Mouse (Mus musculus) hindbrain, embryonic 16.5 days (tissue): Measurements from ENCODE around the gene Angptl4. TPM values are rescaled to one million over a fixed set of nuclear protein-coding genes. Genes with fewer than 3 reads are reported as not detected.
"Not testable (repeated sequence)": the region's sequence is repeated elsewhere in the genome, so short reads cannot be mapped to it uniquely, and the experiment has no call there.

Experiments
- ATAC-seq: fragments of 200-750 bp; cut with Nextera tagmentation; 2 replicates; pipeline ENCODE4 v1.8.0; 2017; ENCODE audit warnings: moderate TSS enrichment, moderate library complexity
- H3K27ac ChIP-seq: fragments of 300-500 bp; sonication (generic); 2 replicates; pipeline ENCODE4 v1.5.1; 2014; ENCODE audit warnings: low read depth, mild to moderate bottlenecking, control low read depth, low read length, moderate library complexity
- H3K27me3 ChIP-seq: fragments of 300-500 bp; sonication (generic); replicated peaks from 2 replicates; pipeline ENCODE4 v1.6.1; 2014; ENCODE audit warnings: low read length; ENCODE audit not compliant: control insufficient read depth, insufficient read depth
- H3K36me3 ChIP-seq: fragments of 300-500 bp; sonication (generic); 2 replicates; pipeline ENCODE4 v1.6.1; 2014; ENCODE audit warnings: mild to moderate bottlenecking, low read length, moderate library complexity, mixed read lengths; ENCODE audit not compliant: control insufficient read depth, insufficient read depth
- H3K4me1 ChIP-seq: fragments of 300-500 bp; sonication (generic); 2 replicates; pipeline ENCODE4 v1.6.1; 2014; ENCODE audit warnings: low read depth, low read length; ENCODE audit not compliant: control insufficient read depth, insufficient read depth
- H3K4me2 ChIP-seq: fragments of 300-500 bp; sonication (generic); 2 replicates; pipeline ENCODE4 v1.6.1; 2014; ENCODE audit warnings: mild to moderate bottlenecking, low read length, control low read depth, moderate library complexity
- H3K4me3 ChIP-seq: fragments of 300-500 bp; sonication (generic); 2 replicates; pipeline ENCODE4 v1.5.1; 2014; ENCODE audit warnings: mild to moderate bottlenecking, low read length, control low read depth, moderate library complexity
- H3K9ac ChIP-seq: fragments of 300-500 bp; sonication (generic); 2 replicates; pipeline ENCODE4 v1.6.1; 2014; ENCODE audit warnings: low read depth, mild to moderate bottlenecking, control low read depth, low read length, moderate library complexity
- H3K9me3 ChIP-seq: fragments of 300-500 bp; sonication (generic); 2 replicates; pipeline ENCODE4 v1.6.1; 2014; ENCODE audit warnings: mild to moderate bottlenecking, low read length, moderate library complexity; ENCODE audit not compliant: control insufficient read depth
- WGBS: fragments of 180-500 bp; shearing (Covaris S2); extraction: QIAGEN DNeasy Blood & Tissue Kit; methylation state at CpG from one replicate; pipeline ENCODE4 v1.1.7; 2014; 5-methylcytosine and 5-hydroxymethylcytosine counted together
- polyA plus RNA-seq: library from polyadenylated mRNA; unstranded; fragments of >200 nt; fragmentation: Nextera tagmentation; extraction: Ambion mirVana; gene quantifications from 2 replicates; pipeline ENCODE4 v1.2.1, GENCODE M21; 2015

Gene Angptl4
- polyA plus RNA-seq, 1 experiment from 2014 or later = 26.6 TPM

DNA sequence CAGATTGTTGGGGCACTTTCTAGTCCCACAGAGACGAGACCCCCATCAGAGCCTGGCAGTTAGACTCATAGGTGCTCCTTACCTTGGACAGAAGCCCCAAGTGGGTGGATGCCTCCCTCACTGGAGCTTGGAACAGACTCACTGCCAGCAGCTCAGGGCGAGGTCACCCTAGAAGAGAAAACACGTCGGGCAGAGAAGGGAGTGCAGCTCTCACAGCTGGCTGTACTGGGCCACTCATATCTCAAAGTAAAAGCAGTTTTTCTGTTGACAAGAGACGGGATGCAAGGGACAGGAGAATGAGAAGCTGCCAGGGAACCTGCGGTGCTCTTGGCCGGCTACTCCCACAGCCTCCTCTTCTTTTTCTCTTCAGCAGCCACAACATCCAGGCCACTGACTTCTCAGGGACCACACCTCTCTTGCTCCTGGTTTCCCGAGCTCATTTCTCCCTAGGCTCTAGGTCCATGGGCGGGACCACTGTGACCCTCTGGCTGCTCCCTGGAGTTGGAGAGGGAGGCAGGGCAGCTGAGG, 49.0 kb downstream of the Angptl4 start:
- H3K9ac ChIP-seq, ATAC-seq, H3K27ac ChIP-seq, H3K4me1 ChIP-seq, H3K4me3 ChIP-seq, H3K36me3 ChIP-seq, H3K27me3 ChIP-seq, H3K9me3 ChIP-seq, H3K4me2 ChIP-seq: not testable (repeated sequence)
- WGBS = 72% methylated on average over 9 of the region's 9 CpGs

DNA sequence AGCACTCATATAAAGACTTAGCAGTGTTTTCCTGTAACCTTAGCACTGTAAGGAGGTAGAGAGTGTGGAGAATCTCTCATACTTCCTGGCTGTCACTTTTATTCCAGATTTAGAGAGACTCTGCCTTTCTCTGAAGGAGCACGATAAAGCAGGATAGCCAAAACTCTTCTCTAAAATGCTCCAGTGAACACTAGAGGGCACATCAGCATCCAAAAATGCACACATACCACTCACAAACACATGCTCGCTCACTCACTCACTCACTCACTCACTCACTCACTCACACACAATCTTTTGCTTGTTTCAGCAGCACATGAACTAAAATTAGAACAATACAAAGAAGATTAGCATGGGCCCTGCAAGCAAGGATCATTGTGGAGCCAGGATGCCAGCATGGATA, 52.4 kb downstream of the Angptl4 start:
- no peaks in the 10 kb centered on the region for H3K27me3 ChIP-seq
- ATAC-seq = no peak
- no peak overlapping the region for H3K9ac ChIP-seq
- no peak overlapping the region for H3K27ac ChIP-seq
- no peak overlapping the region for H3K4me3 ChIP-seq
- no peaks in the 10 kb centered on the region for H3K36me3 ChIP-seq
- no peaks in the 10 kb centered on the region for H3K4me1 ChIP-seq
- WGBS = 67% methylated on average over 2 of the region's 2 CpGs
- no peaks in the 10 kb centered on the region for H3K9me3 ChIP-seq
- no peak overlapping the region for H3K4me2 ChIP-seq

DNA sequence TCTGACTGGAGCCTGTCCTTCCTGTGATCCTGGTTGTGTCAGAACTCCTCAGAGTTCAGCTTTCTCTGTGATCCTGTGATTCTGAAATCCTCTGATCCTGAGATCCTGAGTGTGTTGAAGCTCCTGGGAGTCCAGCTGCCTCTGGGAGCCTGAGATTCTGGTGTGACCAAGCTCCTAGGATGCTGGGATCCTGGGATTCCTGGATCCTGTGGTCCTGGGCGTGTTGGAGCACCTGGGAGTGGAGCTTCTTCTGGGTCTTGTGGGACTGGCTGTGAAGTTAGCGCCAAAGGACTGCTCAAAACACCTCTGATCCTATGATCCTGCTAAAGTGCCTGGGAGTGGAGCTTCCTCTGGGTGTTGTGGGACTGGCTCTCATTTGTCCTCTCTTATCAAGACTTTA, 53.2 kb downstream of the Angptl4 start:
- Histone ChIP-seq H3K27ac (no peak overlapping the region), H3K9ac (no peak overlapping the region), H3K9me3 (no peaks in the 10 kb centered on the region), H3K4me3 (no peak overlapping the region), H3K4me2 (no peak overlapping the region), H3K27me3 (no peaks in the 10 kb centered on the region), H3K4me1 (no peaks in the 10 kb centered on the region), H3K36me3 (no peaks in the 10 kb centered on the region)
- WGBS = 78% methylated on average over 2 of the region's 2 CpGs
- no peak for ATAC-seq

Other genes starting within 250 kb of the Angptl4 start
- gene Myo1f, start 226.1 kb downstream of the Angptl4 start, polyA plus RNA-seq = 1.4 and 2.5 TPM in 2 replicates
- gene Zfp414, start 152.7 kb downstream of the Angptl4 start, polyA plus RNA-seq = 50.9 and 71.0 TPM in 2 replicates
- 0.15 and 0.51 TPM in 2 replicates for gene Pram1, start 143.8 kb downstream of the Angptl4 start, polyA plus RNA-seq
- 161 and 194 TPM in 2 replicates for gene Hnrnpm, start 95.0 kb downstream of the Angptl4 start, polyA plus RNA-seq
- gene March2, start 63.2 kb downstream of the Angptl4 start, polyA plus RNA-seq = 82.2 and 84.1 TPM in 2 replicates
- gene Rab11b, start 21.3 kb downstream of the Angptl4 start, polyA plus RNA-seq = 481 and 517 TPM in 2 replicates
- gene Kank3, start 28.7 kb upstream of the Angptl4 start, polyA plus RNA-seq = 45.8 and 46.6 TPM in 2 replicates
- 392 and 410 TPM in 2 replicates for gene Rps28, start 42.7 kb upstream of the Angptl4 start, polyA plus RNA-seq
- 464 and 517 TPM in 2 replicates for gene Ndufa7, start 42.7 kb upstream of the Angptl4 start, polyA plus RNA-seq
- gene Cd320, start 61.3 kb upstream of the Angptl4 start, polyA plus RNA-seq = 55.7 and 59.8 TPM in 2 replicates
- gene Gm7029, start 92.0 kb upstream of the Angptl4 start, polyA plus RNA-seq = not detected in 2 replicates
- 2.5 and 2.6 TPM in 2 replicates for gene Kifc1, start 108.8 kb upstream of the Angptl4 start, polyA plus RNA-seq
- 0.20 and 0.46 TPM in 2 replicates for gene Platr17, start 123.3 kb upstream of the Angptl4 start, polyA plus RNA-seq
- gene Daxx, start 127.6 kb upstream of the Angptl4 start, polyA plus RNA-seq = 52.0 and 53.7 TPM in 2 replicates
- 29.2 and 32.6 TPM in 2 replicates for gene Tapbp, start 134.1 kb upstream of the Angptl4 start, polyA plus RNA-seq
- gene Zbtb22, start 134.1 kb upstream of the Angptl4 start, polyA plus RNA-seq = 16.2 and 17.2 TPM in 2 replicates
- gene Rgl2, start 147.7 kb upstream of the Angptl4 start, polyA plus RNA-seq = 52.7 and 58.8 TPM in 2 replicates
- 183 and 189 TPM in 2 replicates for gene Pfdn6, start 158.5 kb upstream of the Angptl4 start, polyA plus RNA-seq
- gene Wdr46, start 158.8 kb upstream of the Angptl4 start, polyA plus RNA-seq = 20.7 and 23.5 TPM in 2 replicates
- gene B3galt4, start 169.7 kb upstream of the Angptl4 start, polyA plus RNA-seq = 13.3 and 16.1 TPM in 2 replicates
- 75.4 and 80.7 TPM in 2 replicates for gene Vps52, start 174.0 kb upstream of the Angptl4 start, polyA plus RNA-seq
- gene Rps18, start 174.2 kb upstream of the Angptl4 start, polyA plus RNA-seq = 695 and 697 TPM in 2 replicates
- gene H2-K1, start 218.5 kb upstream of the Angptl4 start, polyA plus RNA-seq = 16.6 and 18.8 TPM in 2 replicates
- gene Ring1, start 242.8 kb upstream of the Angptl4 start, polyA plus RNA-seq = 17.3 and 18.5 TPM in 2 replicates
- gene H2-Ke6, start 246.2 kb upstream of the Angptl4 start, polyA plus RNA-seq = 69.5 and 74.1 TPM in 2 replicates
- 180 and 186 TPM in 2 replicates for gene Slc39a7, start 249.9 kb upstream of the Angptl4 start, polyA plus RNA-seq
- gene Rxrb, start 250.0 kb upstream of the Angptl4 start, polyA plus RNA-seq = 53.3 and 54.1 TPM in 2 replicates